Mouse (Mus musculus) olfactory bulb, adult 2 months (tissue): Measurements from ENCODE around the gene Ism2. TPM values are rescaled to one million over a fixed set of nuclear protein-coding genes. Genes with fewer than 3 reads are reported as not detected.

Experiments
- H3K27ac ChIP-seq: fragments of 200-500 bp; 2 replicates; pipeline ENCODE4 v1.5.1; 2012; ENCODE audit warnings: low read depth, low read length; ENCODE audit not compliant: insufficient read depth
- H3K4me1 ChIP-seq: fragments of 200-500 bp; 2 replicates; pipeline ENCODE4 v1.6.1; 2012; ENCODE audit warnings: low read length; ENCODE audit not compliant: control insufficient read depth, insufficient read depth
- H3K4me3 ChIP-seq: fragments of 200-500 bp; 2 replicates; pipeline ENCODE4 v1.5.1; 2012; ENCODE audit warnings: mild to moderate bottlenecking, low read depth, low read length, moderate library complexity; ENCODE audit not compliant: insufficient read depth
- CTCF ChIP-seq: fragments of 200-500 bp; IDR thresholded peaks from 2 replicates; pipeline ENCODE4 v1.5.1; 2012; ENCODE audit warnings: low read depth, mild to moderate bottlenecking, low read length, moderate library complexity; ENCODE audit not compliant: insufficient read depth
- POLR2A ChIP-seq: fragments of 200-500 bp; IDR thresholded peaks from 2 replicates; pipeline ENCODE4 v1.6.1; 2012; ENCODE audit warnings: mild to moderate bottlenecking, low read depth, low read length, moderate library complexity; ENCODE audit not compliant: insufficient read depth
- WGBS: fragments of 180-500 bp; shearing (Covaris S2); methylation state at CpG from one replicate; pipeline ENCODE4 v1.1.7; 2018; 5-methylcytosine and 5-hydroxymethylcytosine counted together
- polyA plus RNA-seq: library from polyadenylated mRNA; stranded (reverse); fragments of >200 nt; gene quantifications from 2 replicates; pipeline ENCODE4 v1.2.4, GENCODE M21; 2012; ENCODE audit warnings: low replicate concordance; ENCODE audit not compliant: missing spikeins, insufficient read depth, insufficient read length

Gene Ism2
- polyA plus RNA-seq, 1 experiment = not detected

DNA sequence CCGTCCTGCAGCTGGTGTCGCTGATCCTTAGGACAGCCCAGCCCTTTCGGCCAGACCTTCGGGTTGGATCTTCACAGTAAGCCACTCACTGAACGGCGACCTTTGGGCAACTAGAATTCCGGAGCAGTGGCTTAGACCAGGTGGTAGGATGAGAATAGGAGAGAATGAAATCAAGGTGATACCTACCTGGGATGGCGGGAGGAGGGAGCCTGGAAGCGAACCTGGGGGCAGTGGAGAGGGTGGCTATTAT lies 861 bp upstream of the Ism2 start:
- H3K27ac ChIP-seq = no peak overlapping the region
- WGBS = 3% methylated on average over 9 of the region's 9 CpGs
- H3K4me1 ChIP-seq = peaks cover 14% of the 10 kb centered on the region
- TF ChIP-seq POLR2A = no peak
- no peak for TF ChIP-seq CTCF
- H3K4me3 ChIP-seq = peak overlapping the region; percentile 51

DNA sequence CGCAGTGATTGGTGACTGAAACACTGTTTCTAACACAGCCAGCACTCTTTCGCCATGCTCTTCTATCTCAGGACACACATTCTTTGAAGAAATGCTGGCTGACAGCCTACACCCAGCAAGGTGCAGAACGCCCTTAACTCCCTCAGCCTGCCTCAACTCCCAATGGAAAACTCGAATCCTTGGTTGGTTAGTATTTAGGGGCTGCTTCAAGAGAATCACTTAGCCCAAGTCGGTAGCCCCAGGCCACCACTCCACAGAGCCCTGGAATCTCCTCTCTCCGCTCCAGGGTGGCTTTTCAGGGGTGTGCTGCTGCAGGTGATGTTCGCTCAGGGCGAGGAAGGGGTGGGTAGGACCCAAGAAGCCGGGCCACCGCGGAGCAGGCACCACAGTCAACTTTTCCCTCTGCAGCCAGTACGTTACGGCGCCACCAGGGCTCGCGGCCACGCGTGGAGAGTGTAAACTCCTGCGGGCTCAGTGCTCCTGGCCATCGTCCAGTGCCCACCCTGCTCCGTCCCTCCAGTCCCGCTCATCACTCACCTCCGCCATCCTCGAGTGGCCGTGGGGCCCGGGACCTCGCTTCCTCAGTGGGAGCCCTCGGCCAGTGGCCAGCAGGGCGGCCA lies 358 bp downstream of the Ism2 start:
- Histone ChIP-seq H3K27ac (no peak overlapping the region), H3K4me1 (peaks cover 14% of the 10 kb centered on the region), H3K4me3 (peak overlapping the region; percentile 51)
- 11% methylated on average over 29 of the region's 29 CpGs for WGBS
- no peak for TF ChIP-seq CTCF
- TF ChIP-seq POLR2A = no peak

DNA sequence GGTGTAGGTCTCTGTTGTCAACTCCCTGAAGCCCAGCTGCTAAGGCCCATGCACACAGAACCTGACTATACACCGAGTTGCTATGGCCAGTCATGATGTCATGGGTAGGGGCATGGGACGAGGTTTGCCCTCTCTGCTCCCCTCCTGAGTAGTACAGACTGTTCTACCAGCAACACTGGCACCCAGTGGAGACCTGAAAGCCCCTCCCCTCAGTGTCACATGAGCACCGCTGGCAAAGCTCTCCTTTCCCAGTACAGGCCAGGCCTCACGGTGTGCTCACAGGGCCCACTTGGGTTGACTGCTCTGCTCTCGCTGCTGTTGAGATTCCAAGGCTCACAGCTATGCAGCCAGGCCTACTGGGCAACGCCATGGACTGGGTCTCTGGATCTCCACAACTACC lies 5.6 kb downstream of the Ism2 start:
- TF ChIP-seq CTCF (no peak), POLR2A (no peak)

DNA sequence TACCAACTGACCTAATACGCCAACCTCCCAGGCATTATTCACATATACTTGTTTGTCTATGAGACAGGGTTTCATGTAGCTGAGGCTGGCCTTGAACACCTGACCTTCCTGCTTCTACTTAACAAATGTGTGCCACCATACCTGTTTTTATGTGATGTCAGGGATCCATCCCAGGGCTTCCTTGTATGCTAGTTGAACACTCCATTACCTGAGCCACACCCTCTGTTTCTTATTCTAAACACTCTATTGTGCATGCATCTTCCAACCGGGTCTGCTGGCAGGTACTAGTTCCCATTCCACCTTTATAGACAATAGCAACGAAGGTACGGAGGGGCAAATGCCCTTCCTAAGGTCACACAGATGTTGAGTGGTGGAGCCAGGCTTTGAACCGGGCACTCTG lies 10.4 kb downstream of the Ism2 start:
- no peak overlapping the region for H3K27ac ChIP-seq
- 94% methylated on average over 5 of the region's 5 CpGs for WGBS
- no peaks in the 10 kb centered on the region for H3K4me1 ChIP-seq
- no peak overlapping the region for H3K4me3 ChIP-seq
- TF ChIP-seq POLR2A (no peak), CTCF (no peak)

More for the DNA sequence above, 5.6 kb downstream of the Ism2 start:
- 76% methylated on average over 6 of the region's 6 CpGs for WGBS
- no peak overlapping the region for H3K4me3 ChIP-seq
- no peak overlapping the region for H3K27ac ChIP-seq
- H3K4me1 ChIP-seq = peaks cover under 1% of the 10 kb centered on the region

DNA sequence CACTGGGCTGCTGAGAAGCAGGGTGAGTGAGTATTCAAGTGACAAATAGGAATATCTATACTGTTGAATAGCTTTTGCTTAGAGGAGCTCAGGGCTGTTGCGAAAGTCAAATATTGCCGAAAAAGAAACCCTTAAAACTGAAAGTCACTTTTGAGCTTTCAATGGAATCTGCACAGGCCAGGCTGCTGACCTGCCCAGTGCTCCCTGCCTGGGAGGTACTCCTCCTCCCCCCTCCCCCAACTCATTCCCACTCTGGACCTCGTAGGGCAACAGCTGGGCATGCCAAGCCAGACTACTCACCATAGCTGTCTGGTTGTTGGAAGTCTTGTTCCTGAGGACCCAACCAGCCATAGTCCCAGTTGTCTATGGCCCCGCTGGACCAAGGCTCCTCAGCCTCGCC lies 14.8 kb downstream of the Ism2 start:
- 87% methylated on average over 5 of the region's 5 CpGs for WGBS

DNA sequence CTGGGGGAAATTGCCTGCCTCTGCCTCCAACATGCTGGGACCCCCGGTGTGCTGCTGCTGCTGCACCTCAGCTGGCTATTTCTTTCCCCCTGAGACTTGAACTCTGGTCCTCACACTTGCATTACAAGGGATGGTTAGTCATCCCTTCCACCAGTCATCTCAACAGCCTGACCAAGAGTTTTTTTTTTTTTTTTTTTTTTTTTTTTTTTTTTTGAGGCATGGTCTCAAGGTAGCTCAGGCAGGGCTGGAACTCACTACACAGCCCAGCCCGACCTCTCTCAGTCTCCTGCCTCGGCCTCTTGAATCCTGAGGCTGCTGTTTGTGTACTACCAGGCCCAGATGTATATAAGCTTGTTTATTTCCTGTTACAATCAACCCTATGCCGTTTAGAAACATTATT lies 15.2 kb downstream of the Ism2 start:
- TF ChIP-seq CTCF (no peak), POLR2A (no peak)
- Histone ChIP-seq H3K4me1 (no peaks in the 10 kb centered on the region), H3K4me3 (no peak overlapping the region), H3K27ac (no peak overlapping the region)
- 77% methylated on average over 4 of the region's 4 CpGs for WGBS

More for the DNA sequence above, 14.8 kb downstream of the Ism2 start:
- no peaks in the 10 kb centered on the region for H3K4me1 ChIP-seq
- TF ChIP-seq CTCF = no peak
- TF ChIP-seq POLR2A = no peak
- H3K4me3 ChIP-seq = no peak overlapping the region
- no peak overlapping the region for H3K27ac ChIP-seq

DNA sequence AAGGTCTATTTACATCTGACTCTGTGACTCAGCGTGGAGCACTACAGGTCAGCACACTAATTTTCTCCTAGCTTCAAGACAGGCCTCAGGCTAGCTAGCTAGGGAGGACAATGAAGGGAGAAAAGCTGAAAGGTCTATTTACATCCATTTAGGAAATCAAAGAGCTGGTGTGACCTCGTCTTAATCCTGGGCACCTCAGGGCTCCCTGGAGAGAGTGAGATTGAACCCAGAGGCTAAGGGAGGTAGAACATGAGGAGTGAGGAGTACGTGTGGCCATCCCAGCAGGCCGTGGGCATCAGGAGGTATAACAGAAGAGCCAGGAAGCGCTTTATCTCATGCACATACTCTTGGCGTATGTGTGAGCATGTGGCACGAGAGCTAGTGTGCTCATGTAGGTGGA lies 15.8 kb downstream of the Ism2 start:
- no peak overlapping the region for H3K4me3 ChIP-seq
- TF ChIP-seq CTCF (no peak), POLR2A (no peak)
- H3K4me1 ChIP-seq = no peaks in the 10 kb centered on the region
- no peak overlapping the region for H3K27ac ChIP-seq
- WGBS = 78% methylated on average over 7 of the region's 7 CpGs

DNA sequence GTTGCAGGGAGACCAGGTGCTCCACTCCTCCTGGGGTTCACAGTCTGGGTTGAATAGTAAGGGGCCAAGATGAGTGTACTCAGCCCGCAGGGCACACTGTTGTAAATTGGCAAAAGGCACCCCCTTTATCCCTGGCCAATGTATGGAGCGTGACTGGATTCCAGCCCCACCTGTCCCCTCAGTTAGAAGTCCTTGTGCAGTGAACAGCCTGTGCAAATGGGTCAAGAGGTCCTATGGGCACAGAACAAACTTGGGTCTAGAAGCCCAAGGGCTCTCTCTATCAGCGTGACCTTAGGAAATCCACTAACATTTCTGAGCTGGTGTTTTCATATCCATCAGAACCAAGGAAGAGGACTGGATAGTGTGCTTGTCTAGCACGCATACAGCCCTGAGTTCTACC lies 16.8 kb downstream of the Ism2 start:
- no peak overlapping the region for H3K27ac ChIP-seq
- 97% methylated on average over 4 of the region's 4 CpGs for WGBS
- no peak overlapping the region for H3K4me3 ChIP-seq
- H3K4me1 ChIP-seq = no peaks in the 10 kb centered on the region
- TF ChIP-seq CTCF (no peak), POLR2A (no peak)

DNA sequence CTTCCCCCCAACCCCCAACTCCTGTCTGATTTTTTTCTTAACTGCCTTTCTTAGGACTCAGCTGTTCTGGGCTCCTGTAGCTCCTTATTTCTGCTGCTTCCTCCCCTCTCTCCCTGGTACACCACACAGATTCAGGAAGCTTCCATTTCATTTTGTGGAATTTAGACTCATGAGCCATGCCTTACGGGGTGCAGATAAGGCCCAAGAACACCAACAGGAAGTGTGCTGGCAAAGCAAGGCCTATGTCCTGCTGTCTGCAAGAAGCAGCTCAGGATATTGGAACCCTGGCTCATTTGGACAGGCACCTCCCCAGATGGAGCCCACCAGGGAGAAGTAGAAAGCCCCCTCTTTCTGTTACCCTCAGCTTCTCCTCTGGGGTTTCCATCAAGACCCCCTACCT lies 17.7 kb downstream of the Ism2 start:
- H3K4me3 ChIP-seq = no peak overlapping the region
- WGBS = 100% methylated on average over 1 of the region's 1 CpGs
- TF ChIP-seq POLR2A = no peak
- no peak for TF ChIP-seq CTCF
- no peak overlapping the region for H3K27ac ChIP-seq
- H3K4me1 ChIP-seq = no peaks in the 10 kb centered on the region

DNA sequence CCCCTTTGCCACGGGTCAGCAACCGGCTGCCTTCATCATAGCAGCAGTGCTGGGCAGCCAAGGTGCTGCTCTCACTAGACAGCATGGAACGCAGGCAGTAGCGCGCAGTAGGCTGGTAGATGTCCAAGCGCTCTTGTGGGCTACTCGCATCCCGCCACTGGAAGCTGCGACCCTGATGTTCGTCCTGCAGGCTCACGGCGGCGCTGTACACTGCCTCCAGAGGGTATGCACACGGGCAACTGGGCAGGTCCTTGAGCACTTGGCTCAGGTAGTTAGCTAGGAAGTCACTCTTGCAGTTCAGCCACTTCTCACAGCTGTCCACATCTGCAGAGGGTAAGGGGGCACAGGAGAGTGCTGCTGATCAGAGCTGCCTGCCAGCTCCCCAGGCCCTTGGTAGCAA lies 19.6 kb downstream of the Ism2 start:
- WGBS = 53% methylated on average over 14 of the region's 14 CpGs
- H3K4me1 ChIP-seq = no peaks in the 10 kb centered on the region
- H3K27ac ChIP-seq = no peak overlapping the region
- H3K4me3 ChIP-seq = no peak overlapping the region
- TF ChIP-seq CTCF (no peak), POLR2A (no peak)
